Mouse (Mus musculus) hindbrain, embryonic 13.5 days (tissue): Measurements from ENCODE around the gene Asb3. TPM values are rescaled to one million over a fixed set of nuclear protein-coding genes. Genes with fewer than 3 reads are reported as not detected.
"Not testable (repeated sequence)": the region's sequence is repeated elsewhere in the genome, so short reads cannot be mapped to it uniquely, and the experiment has no call there.

Source experiments
- ATAC-seq: fragments of 200-750 bp; cut with Nextera tagmentation; 2 replicates; pipeline ENCODE4 v1.8.0; 2017; ENCODE audit warnings: moderate TSS enrichment; ENCODE audit not compliant: low FRiP score
- H3K27ac ChIP-seq: fragments of 300-500 bp; sonication (generic); 2 replicates; pipeline ENCODE4 v1.5.1; 2015; ENCODE audit warnings: inconsistent platforms, mild to moderate bottlenecking, moderate library complexity
- H3K27me3 ChIP-seq: fragments of 300-500 bp; sonication (generic); 2 replicates; pipeline ENCODE4 v1.6.1; 2015; ENCODE audit warnings: mild to moderate bottlenecking, inconsistent platforms
- H3K36me3 ChIP-seq: fragments of 300-500 bp; sonication (generic); 2 replicates; pipeline ENCODE4 v1.6.1; 2015; ENCODE audit warnings: mild to moderate bottlenecking, inconsistent platforms
- H3K4me1 ChIP-seq: fragments of 300-500 bp; sonication (generic); replicated peaks from 2 replicates; pipeline ENCODE4 v1.6.1; 2015; ENCODE audit warnings: inconsistent platforms
- H3K4me2 ChIP-seq: fragments of 300-500 bp; sonication (generic); 2 replicates; pipeline ENCODE4 v1.6.1; 2015; ENCODE audit warnings: inconsistent platforms, mild to moderate bottlenecking, moderate library complexity
- H3K4me3 ChIP-seq: fragments of 300-500 bp; sonication (generic); 2 replicates; pipeline ENCODE4 v1.5.1; 2015; ENCODE audit warnings: mild to moderate bottlenecking, inconsistent platforms
- H3K9ac ChIP-seq: fragments of 300-500 bp; sonication (generic); 2 replicates; pipeline ENCODE4 v1.6.1; 2015; ENCODE audit warnings: mild to moderate bottlenecking, inconsistent platforms
- H3K9me3 ChIP-seq: fragments of 300-500 bp; sonication (generic); 2 replicates; pipeline ENCODE4 v1.6.1; 2016; ENCODE audit warnings: inconsistent platforms
- WGBS: fragments of 180-500 bp; shearing (Covaris S2); methylation state at CpG from one replicate; pipeline ENCODE4 v1.1.7; 2015; 5-methylcytosine and 5-hydroxymethylcytosine counted together
- polyA plus RNA-seq: library from polyadenylated mRNA; unstranded; fragments of >200 nt; fragmentation: Nextera tagmentation; extraction: Ambion mirVana; gene quantifications from 2 replicates; pipeline ENCODE4 v1.2.1, GENCODE M21; 2015

Gene Asb3
- polyA plus RNA-seq, 1 experiment from 2014 or later = 32.0 TPM

- not testable (repeated sequence) for H3K4me2 ChIP-seq, H3K9ac ChIP-seq, H3K4me1 ChIP-seq, H3K9me3 ChIP-seq, H3K27me3 ChIP-seq, H3K27ac ChIP-seq, H3K36me3 ChIP-seq, ATAC-seq, H3K4me3 ChIP-seq
- WGBS = 62% methylated on average over 15 of the region's 15 CpGs
These were observed 132.2 kb downstream of the Asb3 start for GRCm38 (mm10) chr11:31017466-31017865.

- Histone ChIP-seq H3K9me3 (peaks cover 5% of the 10 kb centered on the region; the same call in 1 of the 2 replicates), H3K4me3 (no peak overlapping the region)
- no peak for ATAC-seq
These were observed 149.7 kb downstream of the Asb3 start for GRCm38 (mm10) chr11:31034958-31035357.

GRCm38 (mm10) chr11:31089973-31090372 is 204.8 kb downstream of the Asb3 start:
- no peaks in the 10 kb centered on the region for H3K4me1 ChIP-seq
- H3K36me3 ChIP-seq = peaks cover 8% of the 10 kb centered on the region
- H3K27me3 ChIP-seq = no peaks in the 10 kb centered on the region
- 93% methylated on average over 10 of the region's 10 CpGs for WGBS
- no peak overlapping the region for H3K4me3 ChIP-seq
- H3K9me3 ChIP-seq = no peaks in the 10 kb centered on the region
- no peak overlapping the region for H3K9ac ChIP-seq
- no peak overlapping the region for H3K27ac ChIP-seq
- H3K4me2 ChIP-seq = no peak overlapping the region
- ATAC-seq = no peak

More at GRCm38 (mm10) chr11:31034958-31035357, 149.7 kb downstream of the Asb3 start:
- H3K36me3 ChIP-seq = peaks cover 26% of the 10 kb centered on the region
- H3K4me2 ChIP-seq = no peak overlapping the region
- WGBS = 95% methylated on average over 4 of the region's 4 CpGs
- no peaks in the 10 kb centered on the region for H3K4me1 ChIP-seq
- H3K27ac ChIP-seq = no peak overlapping the region
- H3K27me3 ChIP-seq = no peaks in the 10 kb centered on the region
- no peak overlapping the region for H3K9ac ChIP-seq

GRCm38 (mm10) chr11:31090478-31090978 is 205.3 kb downstream of the Asb3 start:
- no peak overlapping the region for H3K27ac ChIP-seq
- no peak; the same call in 1 of the 2 replicates for ATAC-seq

GRCm38 (mm10) chr11:31099519-31099918 is 214.3 kb downstream of the Asb3 start:
- not testable (repeated sequence) for ATAC-seq, H3K4me1 ChIP-seq, H3K4me3 ChIP-seq, H3K27me3 ChIP-seq, H3K9me3 ChIP-seq, H3K4me2 ChIP-seq, H3K9ac ChIP-seq, H3K36me3 ChIP-seq, H3K27ac ChIP-seq

More at GRCm38 (mm10) chr11:31090478-31090978, 205.3 kb downstream of the Asb3 start:
- Histone ChIP-seq H3K4me3 (no peak overlapping the region), H3K27me3 (no peaks in the 10 kb centered on the region), H3K4me2 (no peak overlapping the region), H3K9me3 (no peaks in the 10 kb centered on the region), H3K36me3 (peaks cover 8% of the 10 kb centered on the region), H3K9ac (no peak overlapping the region), H3K4me1 (no peaks in the 10 kb centered on the region)
- WGBS = 77% methylated on average over 3 of the region's 3 CpGs

GRCm38 (mm10) chr11:31102188-31102587 is 217.0 kb downstream of the Asb3 start:
- no peaks in the 10 kb centered on the region for H3K9me3 ChIP-seq
- H3K27me3 ChIP-seq = no peaks in the 10 kb centered on the region
- H3K27ac ChIP-seq = no peak overlapping the region
- H3K36me3 ChIP-seq = no peaks in the 10 kb centered on the region
- no peak overlapping the region for H3K4me2 ChIP-seq
- no peak for ATAC-seq
- no peak overlapping the region for H3K9ac ChIP-seq
- 89% methylated on average over 2 of the region's 2 CpGs for WGBS
- H3K4me1 ChIP-seq = no peaks in the 10 kb centered on the region
- H3K4me3 ChIP-seq = no peak overlapping the region

- H3K9me3 ChIP-seq = no peaks in the 10 kb centered on the region
- H3K4me2 ChIP-seq = no peak overlapping the region
- no peak overlapping the region for H3K9ac ChIP-seq
- no peak overlapping the region for H3K4me3 ChIP-seq
- WGBS = 100% methylated on average over 5 of the region's 5 CpGs
- H3K27me3 ChIP-seq = no peaks in the 10 kb centered on the region
- no peak overlapping the region for H3K27ac ChIP-seq
- no peak for ATAC-seq
- H3K4me1 ChIP-seq = no peaks in the 10 kb centered on the region
- no peaks in the 10 kb centered on the region for H3K36me3 ChIP-seq
These were observed 220.1 kb downstream of the Asb3 start for GRCm38 (mm10) chr11:31105364-31105763.

GRCm38 (mm10) chr11:31126964-31127363 is 241.7 kb downstream of the Asb3 start:
- not testable (repeated sequence) for H3K4me2 ChIP-seq, H3K36me3 ChIP-seq, H3K4me1 ChIP-seq, ATAC-seq, H3K27me3 ChIP-seq, H3K9ac ChIP-seq, H3K27ac ChIP-seq, H3K9me3 ChIP-seq, H3K4me3 ChIP-seq
- WGBS = 90% methylated on average over 1 of the region's 1 CpGs

- not testable (repeated sequence) for H3K36me3 ChIP-seq, H3K27ac ChIP-seq, ATAC-seq, H3K27me3 ChIP-seq, H3K9me3 ChIP-seq, H3K4me1 ChIP-seq, H3K9ac ChIP-seq, H3K4me3 ChIP-seq, H3K4me2 ChIP-seq
- 66% methylated on average over 4 of the region's 4 CpGs for WGBS
These were observed 248.5 kb downstream of the Asb3 start for GRCm38 (mm10) chr11:31133726-31134125.

GRCm38 (mm10) chr11:31134824-31135223 is 249.6 kb downstream of the Asb3 start:
- H3K4me1 ChIP-seq, H3K27ac ChIP-seq, H3K27me3 ChIP-seq, H3K4me3 ChIP-seq, H3K9me3 ChIP-seq, ATAC-seq, H3K4me2 ChIP-seq, H3K9ac ChIP-seq, H3K36me3 ChIP-seq: not testable (repeated sequence)
- WGBS = 77% methylated on average over 1 of the region's 1 CpGs

GRCm38 (mm10) chr11:31138394-31138793 is 253.2 kb downstream of the Asb3 start:
- not testable (repeated sequence) for H3K27ac ChIP-seq, H3K9ac ChIP-seq, H3K27me3 ChIP-seq, H3K9me3 ChIP-seq, H3K36me3 ChIP-seq, H3K4me3 ChIP-seq, H3K4me1 ChIP-seq, H3K4me2 ChIP-seq, ATAC-seq
- WGBS = 84% methylated on average over 1 of the region's 1 CpGs
